Mouse (Mus musculus) kidney, postnatal 4 days (tissue): ENCODE data around the gene Nr2f1.

Source experiments
- DNase-seq, 2 experiments: peaks; one replicate each; pipeline ENCODE4 v3.0.0; 2021; ENCODE audit warnings: mixed read lengths in 2 of 2

The Nr2f1 gene

GRCm38 (mm10) chr13:78198871-78199641, 501 bp downstream of the Nr2f1 start:
- peak; percentile 75 to 84 for DNase-seq

GRCm38 (mm10) chr13:78198391-78198870, 1.1 kb downstream of the Nr2f1 start:
- peak; percentile 62 to 76 for DNase-seq

GRCm38 (mm10) chr13:78197819-78198390, 1.7 kb downstream of the Nr2f1 start:
- peak; percentile 49 to 67 for DNase-seq

DNA sequence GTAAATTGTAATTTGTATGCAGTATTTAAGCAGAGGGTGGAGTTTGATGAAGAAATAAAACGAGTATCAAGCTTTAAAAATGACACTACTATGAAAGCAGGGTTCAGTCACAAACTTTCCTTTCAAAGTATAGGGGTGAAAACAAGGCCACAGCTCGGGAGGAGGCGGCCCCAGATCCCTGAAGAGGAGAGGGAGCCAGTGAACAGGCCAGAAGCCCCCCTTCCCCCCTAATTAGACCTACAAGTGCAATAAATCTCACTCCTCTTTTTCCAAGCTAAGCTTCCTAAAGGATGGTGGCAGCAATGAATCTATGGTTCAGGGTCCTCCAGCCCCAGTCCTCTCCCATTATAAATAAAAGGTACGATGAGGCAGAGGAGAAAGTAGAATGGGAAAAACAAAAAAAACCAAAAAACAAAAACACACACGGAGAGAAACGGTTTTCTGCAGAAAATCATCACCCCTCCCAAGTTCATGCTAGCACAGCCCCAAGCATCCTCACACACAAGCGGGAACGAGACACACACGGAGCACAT, 2.2 kb downstream of the Nr2f1 start:
- no peak for DNase-seq

DNA sequence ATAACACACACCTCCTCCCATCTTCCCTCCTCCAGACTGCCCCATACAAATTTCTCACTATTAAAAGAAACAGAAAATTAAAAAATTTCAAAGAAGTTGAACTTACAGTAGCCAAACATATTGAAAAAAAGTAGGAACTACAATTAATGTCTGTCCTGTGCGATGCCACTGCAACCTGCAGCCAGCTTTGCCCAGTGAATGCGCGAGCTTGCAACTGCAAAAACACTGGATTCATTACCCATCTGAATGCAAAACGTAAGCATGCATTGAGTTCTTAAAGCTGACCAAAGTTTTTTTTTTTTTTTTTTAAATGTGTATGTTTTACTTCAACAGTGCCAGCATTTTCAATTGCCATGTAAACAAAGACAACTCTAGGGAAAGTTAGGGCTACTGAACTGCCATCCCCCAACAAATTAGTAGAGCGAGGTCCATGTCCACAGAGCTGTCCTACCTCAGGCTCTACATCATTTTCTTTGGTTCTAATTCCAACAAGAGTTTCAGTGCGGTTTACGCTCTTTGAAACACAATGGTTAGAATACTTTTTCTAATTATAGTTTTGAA, 3.2 kb downstream of the Nr2f1 start:
- no peak for DNase-seq

DNA sequence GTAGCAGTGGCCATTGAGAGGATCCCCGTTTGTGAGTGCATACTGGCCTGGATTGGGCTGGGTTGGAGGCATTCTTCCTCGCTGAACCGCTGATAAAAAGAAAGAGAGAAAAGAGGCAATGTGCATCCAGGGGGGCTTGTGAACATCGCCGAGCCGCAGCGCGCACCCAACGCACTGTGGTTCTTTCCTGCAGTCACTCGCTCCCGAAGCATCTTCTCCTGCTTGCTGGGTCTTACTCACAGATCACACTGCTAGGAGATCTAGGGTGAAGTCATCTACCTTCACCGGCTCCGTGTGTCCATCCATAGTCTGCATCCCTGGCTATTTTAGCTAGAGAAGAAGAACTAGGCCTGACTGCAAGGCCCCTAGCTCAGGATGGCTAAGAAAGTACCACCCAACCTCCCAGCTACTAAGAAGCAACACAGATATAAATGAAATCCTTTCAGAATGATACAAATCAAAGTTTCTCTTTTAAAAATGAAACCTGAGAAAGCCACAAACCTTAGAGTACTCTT, 3.9 kb downstream of the Nr2f1 start:
- DNase-seq = no peak

- peak; percentile 64 to 76 for DNase-seq
Observed at GRCm38 (mm10) chr13:78194850-78195600, 4.5 kb downstream of the Nr2f1 start.

DNA sequence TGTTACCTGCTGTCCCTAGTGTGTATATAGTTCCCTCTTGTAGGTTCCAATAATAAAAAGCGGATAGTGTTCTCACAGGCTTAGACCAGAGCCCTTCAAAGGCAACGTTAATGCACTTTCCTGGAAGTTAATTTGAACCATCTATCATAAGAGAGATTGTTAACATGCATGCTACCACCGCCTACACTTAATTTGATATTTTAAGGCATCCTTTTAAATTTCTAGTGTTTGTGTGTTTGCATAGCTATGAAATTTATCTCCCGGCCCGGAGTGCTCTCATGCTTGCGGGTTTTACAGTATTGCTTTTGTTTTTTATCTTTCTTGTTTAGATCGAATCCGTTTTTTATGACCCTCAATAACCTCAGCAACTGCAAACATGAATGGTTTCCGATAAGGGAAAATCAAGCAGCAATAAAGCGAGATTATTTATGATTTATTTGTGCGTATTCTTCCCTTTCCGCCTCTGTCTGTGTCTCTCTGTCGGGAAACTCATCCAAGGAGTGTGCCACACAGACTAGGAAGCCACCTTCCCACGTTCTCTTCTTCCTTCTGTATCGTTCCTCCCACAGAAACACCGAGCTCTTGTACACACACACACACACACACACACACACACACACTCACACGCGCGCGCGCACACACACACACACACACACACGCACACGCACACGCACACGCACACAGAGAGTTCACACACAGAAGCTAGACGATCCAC, 5.3 kb downstream of the Nr2f1 start:
- no peak for DNase-seq

DNA sequence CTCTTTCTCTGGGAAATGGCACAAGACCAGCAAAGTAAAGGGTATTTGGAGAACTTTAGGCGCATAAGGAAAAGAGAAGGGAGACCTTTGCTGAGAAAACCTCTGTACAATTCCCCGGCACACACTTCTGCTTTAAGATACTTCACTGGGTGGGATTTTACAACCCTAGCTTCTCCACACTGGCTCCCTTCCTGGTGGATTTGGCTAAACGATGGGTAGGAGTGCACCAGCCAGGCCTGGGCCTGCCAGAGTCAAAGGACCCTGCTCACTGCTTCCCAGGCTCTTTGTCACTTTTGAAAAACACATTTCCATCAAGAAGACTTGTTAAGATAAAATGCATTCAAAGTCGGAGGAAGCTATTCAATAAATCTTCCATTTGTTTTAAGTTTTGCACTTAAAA, 6.3 kb downstream of the Nr2f1 start:
- no peak for DNase-seq

- DNase-seq = no peak
Observed at GRCm38 (mm10) chr13:78189586-78189985, 10.0 kb downstream of the Nr2f1 start.

DNA sequence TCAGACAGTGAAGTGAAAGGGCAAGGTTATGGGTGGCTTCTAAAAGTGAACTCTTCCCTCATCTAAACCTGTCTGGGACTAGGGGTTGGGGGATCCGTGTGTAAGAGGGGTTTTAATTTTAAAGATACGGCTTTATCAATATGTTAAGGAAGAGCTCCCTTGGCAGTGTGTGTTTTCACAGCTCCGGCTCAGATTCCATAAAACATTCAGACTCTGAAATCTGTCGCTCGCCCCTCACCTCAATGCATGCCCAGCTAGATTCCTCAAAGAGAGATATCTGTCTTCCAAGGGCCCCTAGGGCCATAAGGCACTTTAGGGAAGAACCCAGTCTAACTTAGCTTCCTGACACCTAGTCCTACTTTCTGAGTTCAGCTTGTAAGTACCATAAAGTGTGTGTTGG, 11.7 kb downstream of the Nr2f1 start:
- no peak for DNase-seq

DNA sequence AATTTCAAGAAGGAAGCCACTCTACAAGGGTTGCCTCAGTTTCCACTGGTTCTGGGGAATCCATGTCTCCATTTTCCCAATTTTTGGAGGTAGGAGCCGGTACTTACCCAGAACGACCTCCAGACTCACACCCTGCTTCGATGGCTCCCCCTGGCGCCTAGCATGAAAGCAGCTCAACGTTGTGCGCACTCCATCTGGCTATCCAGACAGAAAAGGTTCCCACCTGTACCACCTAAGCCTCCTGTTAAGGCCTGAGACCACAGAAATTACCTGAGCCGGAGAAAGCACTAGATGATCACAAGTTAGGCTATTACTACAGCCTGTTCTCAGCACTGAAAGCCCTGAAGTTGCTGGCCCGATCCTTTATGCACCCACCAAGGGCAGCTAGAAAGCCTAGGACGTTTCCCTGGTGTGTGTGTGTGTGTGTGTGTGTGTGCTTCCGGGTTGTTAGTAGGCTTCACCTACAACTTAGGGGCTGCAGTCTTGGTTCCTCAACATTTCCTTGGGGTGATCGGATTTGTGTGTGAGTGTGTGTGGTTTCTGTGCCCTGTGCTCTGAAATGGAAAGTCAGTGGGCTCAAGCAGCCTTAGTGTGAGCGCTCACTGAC, 13.1 kb downstream of the Nr2f1 start:
- DNase-seq = peak; percentile 58 to 63

DNA sequence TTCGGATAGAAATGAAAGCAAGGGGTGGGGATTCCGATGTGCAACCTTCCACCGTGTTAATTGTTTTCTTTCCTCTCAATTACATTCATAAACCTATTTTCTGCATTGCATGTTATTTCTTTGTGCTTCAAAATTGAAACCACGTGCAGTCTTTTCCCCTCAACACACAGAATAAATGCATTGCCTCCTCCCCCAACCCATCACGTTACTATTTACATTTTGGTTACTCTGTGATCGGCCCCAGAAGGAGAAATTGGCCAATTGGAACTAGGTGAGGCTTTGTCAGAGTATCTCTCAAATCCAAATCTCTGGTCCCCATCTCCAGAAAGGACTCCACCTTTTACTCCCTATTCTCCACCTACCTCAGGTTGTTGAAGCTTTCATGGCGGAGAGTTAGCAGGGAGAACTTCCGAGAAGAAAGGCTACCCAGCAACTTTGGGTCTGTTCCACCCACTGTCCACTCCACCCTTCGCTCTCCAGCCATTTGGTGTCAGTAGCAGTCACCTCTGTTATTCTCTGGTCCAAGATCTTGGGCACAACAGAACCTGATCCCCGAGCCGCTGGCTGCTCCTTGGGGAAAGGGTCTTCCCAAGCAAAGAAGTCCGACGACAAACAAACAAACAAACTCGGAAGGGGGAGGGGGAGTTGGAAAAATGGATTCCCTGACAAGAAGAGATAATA, 14.6 kb downstream of the Nr2f1 start:
- DNase-seq = no peak

DNA sequence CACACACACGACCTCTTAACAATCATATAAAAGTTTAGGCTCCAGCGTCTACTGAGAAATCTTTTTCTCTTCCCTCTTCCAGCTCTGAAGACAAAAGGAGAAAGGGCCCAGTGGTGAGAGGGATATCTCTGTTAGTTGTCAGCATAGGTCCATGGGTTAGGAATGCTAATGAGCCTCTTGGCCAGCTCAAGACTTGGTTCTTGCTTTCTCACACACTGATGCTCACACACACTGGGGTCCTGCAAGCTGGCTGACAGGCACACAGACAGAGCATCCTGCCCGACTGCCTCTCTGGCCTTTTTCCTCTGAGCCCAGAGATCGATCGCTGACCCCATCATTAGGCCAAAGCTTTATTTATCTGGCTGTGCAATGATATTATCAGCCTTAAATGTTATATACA, 15.6 kb downstream of the Nr2f1 start:
- DNase-seq = no peak

GRCm38 (mm10) chr13:78183004-78183403, 16.6 kb downstream of the Nr2f1 start:
- DNase-seq = no peak

DNA sequence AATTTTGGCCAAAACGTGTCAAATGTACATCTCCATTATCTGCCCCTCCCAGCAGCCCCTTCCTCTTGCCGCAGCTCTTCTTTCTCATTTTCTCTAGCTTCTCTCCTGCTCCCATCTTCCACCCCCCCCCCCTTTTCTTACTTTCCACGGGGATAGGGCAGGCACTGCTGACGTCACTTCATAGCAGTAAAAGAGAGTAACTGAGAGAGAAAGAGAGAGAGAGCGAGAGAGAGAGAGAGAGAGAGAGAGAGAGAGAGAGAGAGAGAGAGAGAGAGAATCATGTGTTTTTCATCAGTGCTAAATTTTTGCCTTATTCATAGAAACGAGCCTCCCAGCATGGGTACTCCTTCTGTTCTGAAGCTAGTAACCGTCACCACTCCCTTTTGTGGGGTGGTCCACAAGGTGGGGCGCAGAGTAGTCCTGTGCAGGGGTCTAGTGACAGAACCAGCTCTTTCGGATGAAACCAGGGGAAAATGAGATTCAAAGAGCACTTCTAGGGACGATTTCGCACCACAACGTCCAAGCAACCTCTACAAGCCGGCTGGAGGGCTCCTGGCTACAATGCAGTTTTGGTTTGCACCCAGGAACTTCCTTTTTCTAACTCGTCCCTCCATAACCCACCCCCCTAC, 17.5 kb downstream of the Nr2f1 start:
- DNase-seq = no peak

- DNase-seq = peak in 1 of 2 experiments; percentile 45
Observed at GRCm38 (mm10) chr13:78181071-78181929, 18.3 kb downstream of the Nr2f1 start.

- no peak for DNase-seq
Observed at GRCm38 (mm10) chr13:78180261-78180660, 19.3 kb downstream of the Nr2f1 start.

DNA sequence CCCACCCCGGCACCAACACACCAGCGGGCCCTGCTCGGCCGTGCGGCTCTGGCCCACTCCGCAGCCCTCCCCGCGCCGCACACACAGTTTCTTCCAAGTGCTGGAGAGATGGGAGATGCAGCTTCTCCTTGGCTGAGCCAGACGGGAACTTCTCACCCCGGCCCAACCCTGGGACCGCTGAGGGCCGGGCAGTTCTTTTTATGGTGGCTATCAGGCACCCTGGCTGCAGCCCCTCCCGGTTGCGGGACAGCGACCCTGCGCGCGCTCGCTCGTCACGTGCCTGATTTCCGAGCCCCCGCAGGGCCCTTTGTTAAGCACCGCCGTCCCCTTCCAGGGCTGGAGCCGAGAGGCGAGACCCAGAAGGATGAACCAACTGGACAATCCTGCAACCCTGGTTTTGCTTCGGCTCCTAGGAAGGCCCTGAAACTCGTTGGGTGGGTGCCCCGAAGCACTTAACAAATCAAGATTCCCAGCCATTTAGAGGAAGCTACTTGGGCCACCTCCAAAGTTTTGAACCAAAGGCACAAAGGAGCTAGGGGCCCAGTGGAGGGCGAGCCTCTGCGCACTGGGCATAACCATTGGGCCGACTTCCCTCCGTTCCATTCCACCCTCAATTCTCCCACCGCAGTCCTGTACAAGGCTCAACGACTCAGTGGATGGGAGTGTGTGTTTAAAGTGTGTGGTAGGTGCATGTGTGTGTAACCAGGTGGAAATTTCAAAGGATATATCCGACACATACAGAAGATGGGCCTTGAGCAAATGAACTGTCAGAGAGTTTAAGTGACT, 20.1 kb downstream of the Nr2f1 start:
- DNase-seq = peak in 1 of 2 experiments; percentile 42
